Mouse (Mus musculus) midbrain, postnatal 0 days (tissue): Measurements from ENCODE around the gene Dnajc5. TPM values are rescaled to one million over a fixed set of nuclear protein-coding genes. Genes with fewer than 3 reads are reported as not detected.
A peak's percentile ranks its signal among the peaks of the same experiment; 100 is the strongest.

Source experiments
- ATAC-seq: fragments of 200-750 bp; cut with Nextera tagmentation; 2 replicates; pipeline ENCODE4 v1.8.0; 2017; ENCODE audit warnings: moderate number of reproducible peaks, mild to moderate bottlenecking, moderate TSS enrichment, moderate library complexity; ENCODE audit not compliant: low FRiP score
- DNase-seq: peaks from one replicate; pipeline ENCODE4 v3.0.0-alpha.2; 2015; ENCODE audit warnings: low spot score
- H3K27ac ChIP-seq: fragments of 300-500 bp; sonication (generic); 2 replicates; pipeline ENCODE4 v1.5.1; 2014; ENCODE audit warnings: low read depth, mild to moderate bottlenecking, low read length, mixed read lengths
- H3K27me3 ChIP-seq: fragments of 300-500 bp; sonication (generic); 2 replicates; pipeline ENCODE4 v1.6.1; 2014; ENCODE audit warnings: low read length, control low read depth, mixed read lengths; ENCODE audit not compliant: insufficient read depth
- H3K36me3 ChIP-seq: fragments of 300-500 bp; sonication (generic); 2 replicates; pipeline ENCODE4 v1.6.1; 2014; ENCODE audit warnings: low read length, control low read depth, mixed read lengths; ENCODE audit not compliant: insufficient read depth
- H3K4me1 ChIP-seq: fragments of 300-500 bp; sonication (generic); 2 replicates; pipeline ENCODE4 v1.6.1; 2014; ENCODE audit warnings: mild to moderate bottlenecking, control low read depth, antibody characterized with exemption, low read length, mixed read lengths; ENCODE audit not compliant: insufficient read depth
- H3K4me2 ChIP-seq: fragments of 300-500 bp; sonication (generic); 2 replicates; pipeline ENCODE4 v1.6.1; 2014; ENCODE audit warnings: low read depth, mild to moderate bottlenecking, low read length, mixed read lengths; ENCODE audit not compliant: poor library complexity, severe bottlenecking
- H3K4me3 ChIP-seq: fragments of 300-500 bp; sonication (generic); 2 replicates; pipeline ENCODE4 v1.5.1; 2014; ENCODE audit warnings: low read depth, mild to moderate bottlenecking, low read length, moderate library complexity
- H3K9ac ChIP-seq: fragments of 300-500 bp; sonication (generic); replicated peaks from 2 replicates; pipeline ENCODE4 v1.6.1; 2014; ENCODE audit warnings: mild to moderate bottlenecking, low read length, moderate library complexity, mixed read lengths; ENCODE audit not compliant: poor library complexity, severe bottlenecking
- H3K9me3 ChIP-seq: fragments of 300-500 bp; sonication (generic); 2 replicates; pipeline ENCODE4 v1.6.1; 2016; ENCODE audit warnings: low read length, control low read depth
- CTCF ChIP-seq: IDR thresholded peaks from 2 replicates; pipeline ENCODE4 v1.5.1; 2016; ENCODE audit warnings: antibody characterized with exemption, mild to moderate bottlenecking
- WGBS: fragments of 180-500 bp; shearing (Covaris S2); extraction: QIAGEN DNeasy Blood & Tissue Kit; methylation state at CpG from one replicate; pipeline ENCODE4 v1.1.7; 2014; 5-methylcytosine and 5-hydroxymethylcytosine counted together
- polyA plus RNA-seq: library from polyadenylated mRNA; unstranded; fragments of >200 nt; fragmentation: Nextera tagmentation; extraction: Ambion mirVana; gene quantifications from 2 replicates; pipeline ENCODE4 v1.2.1, GENCODE M21; 2015
- total RNA-seq: library from RNA; depleted of rRNA; stranded (reverse); fragments of >200 nt; gene quantifications from 2 replicates; pipeline ENCODE4 v1.2.3, GENCODE M21; 2014

The Dnajc5 gene
- total and polyA plus RNA-seq, 2 experiments from 2014 or later, result 303 to 487 TPM

GRCm38 (mm10) chr2:181537444-181538047 is 17.3 kb downstream of the Dnajc5 start:
- Histone ChIP-seq H3K4me1 (no peaks in the 10 kb centered on the region), H3K9me3 (no peaks in the 10 kb centered on the region), H3K36me3 (no peaks in the 10 kb centered on the region), H3K27me3 (no peaks in the 10 kb centered on the region), H3K27ac (0 out of 2 replicates have a peak overlapping the region, but pooled peaks have one; percentile 18), H3K4me3 (no peak overlapping the region), H3K4me2 (no peak overlapping the region), H3K9ac (no peak overlapping the region)
- WGBS, result 86% methylated on average over 2 of the region's 2 CpGs
- no peak for ATAC-seq
- TF ChIP-seq CTCF, result no peak
- DNase-seq, result peak; percentile 80

- Histone ChIP-seq H3K27me3 (no peaks in the 10 kb centered on the region), H3K9ac (no peak overlapping the region), H3K4me3 (no peak overlapping the region), H3K27ac (no peak overlapping the region), H3K36me3 (no peaks in the 10 kb centered on the region), H3K9me3 (no peaks in the 10 kb centered on the region), H3K4me2 (no peak overlapping the region), H3K4me1 (no peaks in the 10 kb centered on the region)
- 91% methylated on average over 6 of the region's 6 CpGs for WGBS
- no peak for TF ChIP-seq CTCF
- no peak for ATAC-seq
- DNase-seq, result no peak
Measured at GRCm38 (mm10) chr2:181541761-181542380, 21.6 kb downstream of the Dnajc5 start.

- no peak for ATAC-seq
- DNase-seq, result no peak
- peaks cover 35% of the 10 kb centered on the region for H3K36me3 ChIP-seq
- no peak overlapping the region for H3K9ac ChIP-seq
- no peaks in the 10 kb centered on the region for H3K9me3 ChIP-seq
- no peaks in the 10 kb centered on the region for H3K4me1 ChIP-seq
- H3K27ac ChIP-seq, result no peak overlapping the region
- TF ChIP-seq CTCF, result no peak
- WGBS, result 94% methylated on average over 7 of the region's 7 CpGs
- no peak overlapping the region for H3K4me3 ChIP-seq
- H3K4me2 ChIP-seq, result no peak overlapping the region
- H3K27me3 ChIP-seq, result no peaks in the 10 kb centered on the region
Measured at GRCm38 (mm10) chr2:181546142-181546541, 25.9 kb downstream of the Dnajc5 start.

GRCm38 (mm10) chr2:181548227-181548626 is 27.9 kb downstream of the Dnajc5 start:
- Histone ChIP-seq H3K27ac (no peak overlapping the region), H3K4me3 (no peak overlapping the region), H3K27me3 (no peaks in the 10 kb centered on the region), H3K4me2 (no peak overlapping the region), H3K4me1 (no peaks in the 10 kb centered on the region), H3K9me3 (no peaks in the 10 kb centered on the region), H3K9ac (no peak overlapping the region), H3K36me3 (peaks cover 51% of the 10 kb centered on the region)
- DNase-seq, result no peak
- no peak for ATAC-seq
- TF ChIP-seq CTCF, result no peak
- 79% methylated on average over 1 of the region's 1 CpGs for WGBS

GRCm38 (mm10) chr2:181548682-181549081 is 28.4 kb downstream of the Dnajc5 start:
- no peak for TF ChIP-seq CTCF
- peaks cover 51% of the 10 kb centered on the region for H3K36me3 ChIP-seq
- H3K27me3 ChIP-seq, result no peaks in the 10 kb centered on the region
- no peaks in the 10 kb centered on the region for H3K4me1 ChIP-seq
- no peak overlapping the region for H3K9ac ChIP-seq
- no peak for DNase-seq
- no peak overlapping the region for H3K4me2 ChIP-seq
- H3K27ac ChIP-seq, result no peak overlapping the region
- WGBS, result 92% methylated on average over 5 of the region's 5 CpGs
- no peaks in the 10 kb centered on the region for H3K9me3 ChIP-seq
- no peak for ATAC-seq
- no peak overlapping the region for H3K4me3 ChIP-seq

GRCm38 (mm10) chr2:181550233-181550632 is 29.9 kb downstream of the Dnajc5 start:
- Histone ChIP-seq H3K36me3 (peaks cover 51% of the 10 kb centered on the region), H3K4me2 (no peak overlapping the region), H3K27me3 (no peaks in the 10 kb centered on the region), H3K27ac (no peak overlapping the region), H3K4me1 (no peaks in the 10 kb centered on the region), H3K9me3 (no peaks in the 10 kb centered on the region), H3K9ac (no peak overlapping the region), H3K4me3 (no peak overlapping the region)
- TF ChIP-seq CTCF, result no peak
- ATAC-seq (no peak), DNase-seq (no peak)
- WGBS, result 98% methylated on average over 2 of the region's 2 CpGs
